Mouse (Mus musculus) spleen, adult 18-20 months (tissue): ENCODE data around the gene Hs3st5.
"Not testable (repeated sequence)": the region's sequence is repeated elsewhere in the genome, so short reads cannot be mapped to it uniquely, and the experiment has no call there.

Experiments used
- DNase-seq, 2 experiments: peaks; one replicate each; pipeline ENCODE4 v3.0.0; 2022; ENCODE audit warnings: mixed read lengths in 2 of 2

The Hs3st5 gene

DNA sequence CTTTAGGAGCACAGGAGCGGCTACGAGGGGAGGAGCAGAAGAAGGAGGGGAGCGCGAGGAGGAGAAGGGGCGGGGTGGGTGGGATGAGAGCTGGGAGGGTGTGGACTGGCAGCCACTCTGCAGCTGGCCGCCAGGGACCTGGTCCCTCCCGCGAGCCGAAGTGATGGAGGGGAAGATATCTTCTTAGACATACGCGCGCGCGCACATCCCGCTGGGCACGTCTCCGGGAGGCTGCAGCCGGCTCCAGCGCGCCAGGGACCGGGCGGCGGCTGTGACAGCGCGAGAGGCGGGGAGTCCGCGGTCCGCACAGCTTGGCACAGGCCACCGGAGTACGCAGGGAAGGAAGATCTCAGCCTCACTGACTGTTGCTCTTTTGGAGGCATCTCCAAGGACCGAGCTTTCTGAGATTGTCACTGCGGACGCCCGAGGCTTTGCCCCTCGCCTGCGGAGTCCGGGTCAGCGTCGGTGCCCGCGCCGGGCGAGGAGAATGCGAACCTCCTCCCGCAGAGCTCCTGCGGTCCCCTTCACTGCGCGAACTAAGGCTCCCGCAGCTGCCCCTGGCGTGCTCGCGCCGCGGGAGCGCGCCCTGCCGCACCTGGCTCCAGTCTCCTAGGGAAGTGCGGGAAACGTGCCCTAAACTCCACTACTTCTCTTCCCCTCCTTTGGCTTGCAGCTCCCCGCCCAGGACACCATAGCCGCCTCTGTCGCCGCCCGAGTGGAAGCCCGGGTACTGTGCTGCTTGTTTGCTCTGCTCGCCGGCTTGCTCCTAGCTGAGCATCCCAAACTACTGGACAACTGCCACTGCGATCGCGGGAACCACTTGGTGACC, at the start of gene Hs3st5:
Hs3st5 (plus strand) TSS at position 88 of the 829 bp plus-strand sequence.
- DNase-seq: no peak

GRCm38 (mm10) chr10:36468664-36469063, 38.0 kb upstream of the Hs3st5 start:
- DNase-seq: no peak

GRCm38 (mm10) chr10:36471135-36471534, 35.5 kb upstream of the Hs3st5 start:
- no peak for DNase-seq

DNA sequence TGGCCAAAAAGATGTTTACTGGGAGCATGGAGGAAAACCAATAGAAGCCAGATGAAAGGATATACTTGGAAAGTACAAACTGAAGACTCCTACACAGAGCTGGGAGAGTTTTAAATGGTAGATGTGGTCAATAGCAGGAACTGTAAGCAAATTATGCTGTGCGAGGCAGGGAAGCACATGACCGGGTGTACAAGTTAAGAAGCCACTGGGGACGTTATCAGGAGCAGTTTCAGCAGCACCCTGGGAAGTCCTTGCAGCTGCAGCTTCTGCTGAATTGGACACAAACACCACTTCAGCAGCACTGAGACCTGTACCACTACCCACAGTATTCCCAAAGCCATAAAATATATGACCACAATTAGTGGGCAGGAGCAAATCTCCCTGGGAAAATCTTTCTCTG, 31.8 kb upstream of the Hs3st5 start:
- no peak for DNase-seq

DNA sequence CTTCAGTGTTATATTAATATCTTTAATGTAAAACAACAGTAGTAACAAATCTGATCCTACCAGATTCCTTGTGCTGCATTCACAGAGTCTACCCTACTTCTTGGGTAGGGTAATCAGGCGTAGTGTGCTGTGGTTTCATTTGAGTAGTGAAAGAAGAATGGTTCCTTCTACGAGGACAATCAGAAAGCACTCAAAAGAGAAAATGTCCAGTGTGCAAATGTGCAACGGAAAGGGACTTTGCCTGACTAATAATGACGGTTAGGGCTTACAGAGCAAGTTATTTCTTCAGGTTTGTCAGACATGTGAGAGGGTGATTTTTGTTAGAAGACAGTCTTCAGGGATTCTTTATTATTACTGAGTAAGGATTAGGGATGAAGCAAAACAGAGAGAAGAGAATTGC, 29.1 kb upstream of the Hs3st5 start:
- DNase-seq: no peak

- no peak for DNase-seq
Observed at GRCm38 (mm10) chr10:36483362-36483761, 23.3 kb upstream of the Hs3st5 start.

DNA sequence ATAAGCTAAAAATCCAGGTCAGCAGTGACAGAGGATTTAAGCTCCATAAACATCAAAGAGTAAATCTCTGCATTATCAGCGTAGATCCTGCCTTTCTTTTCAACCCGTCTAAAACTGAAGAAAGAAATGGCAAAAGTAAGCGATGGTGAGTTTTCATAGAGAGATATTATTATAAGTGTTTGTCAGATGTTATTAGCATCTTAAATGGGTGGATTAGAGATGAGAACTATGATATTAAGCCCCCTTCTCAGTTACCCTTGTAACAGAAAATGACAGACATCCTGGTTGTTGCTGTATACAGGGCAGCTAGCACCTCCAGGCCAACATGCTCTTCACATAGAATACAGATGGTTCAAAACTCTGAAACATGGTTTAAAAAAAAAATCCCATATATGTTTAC, 22.6 kb upstream of the Hs3st5 start:
- no peak for DNase-seq

GRCm38 (mm10) chr10:36484728-36485300, 21.8 kb upstream of the Hs3st5 start:
- no peak for DNase-seq

DNA sequence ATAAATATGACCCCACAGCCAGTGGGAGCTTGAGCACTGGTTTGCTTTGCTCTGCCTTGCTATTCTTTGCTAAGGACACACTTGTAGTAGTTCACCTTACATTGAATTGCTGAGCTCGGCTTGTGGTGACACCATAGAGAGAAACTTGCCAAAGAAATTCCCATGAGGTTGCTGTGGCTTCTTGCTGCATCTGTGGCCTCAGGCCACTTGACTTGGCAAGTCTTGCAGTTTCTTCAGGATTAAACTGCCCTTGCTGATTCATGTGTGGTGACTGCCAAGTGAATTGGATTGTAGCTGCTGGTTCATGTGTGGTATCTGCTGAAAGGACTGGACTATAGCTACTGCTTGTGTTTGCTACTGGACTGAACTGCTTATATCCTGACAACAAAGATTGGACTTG, 13.0 kb upstream of the Hs3st5 start:
- DNase-seq: no peak

- DNase-seq: no peak
Observed at GRCm38 (mm10) chr10:36499713-36500112, 6.9 kb upstream of the Hs3st5 start.

DNA sequence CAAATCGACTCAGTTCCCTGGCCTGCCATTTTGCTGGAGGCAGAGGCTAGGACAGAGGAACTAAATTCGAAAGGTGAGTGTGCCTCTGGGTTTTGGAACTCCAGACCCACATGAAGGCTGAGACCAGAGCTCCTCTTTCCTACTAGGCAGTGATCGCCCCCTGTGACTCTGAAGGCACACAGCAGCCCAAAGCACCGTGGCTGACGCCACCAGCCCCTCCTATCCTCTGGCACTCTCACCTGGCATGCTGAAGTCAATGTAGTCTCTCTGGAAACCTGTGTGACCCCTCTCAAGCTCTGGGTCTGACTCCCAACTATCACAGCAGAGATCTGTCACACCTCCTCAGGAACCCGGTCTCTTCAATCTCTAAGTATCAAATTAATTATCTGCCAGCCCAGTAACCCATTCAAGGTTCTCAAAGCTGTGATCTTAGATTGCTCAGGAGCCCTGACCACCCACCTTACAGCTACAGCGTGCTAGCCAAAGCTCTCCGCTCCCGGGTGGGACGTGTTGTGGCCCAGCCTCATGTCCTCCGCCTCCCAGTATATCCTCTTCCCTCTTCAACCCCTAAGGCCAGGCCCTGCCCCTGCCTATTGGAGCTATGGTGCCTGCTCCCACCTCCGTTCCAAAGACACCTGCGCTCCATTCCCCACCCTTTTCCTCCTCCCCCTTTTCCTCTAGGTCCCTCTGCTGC, 434 bp upstream of the Hs3st5 start:
- no peak for DNase-seq

DNA sequence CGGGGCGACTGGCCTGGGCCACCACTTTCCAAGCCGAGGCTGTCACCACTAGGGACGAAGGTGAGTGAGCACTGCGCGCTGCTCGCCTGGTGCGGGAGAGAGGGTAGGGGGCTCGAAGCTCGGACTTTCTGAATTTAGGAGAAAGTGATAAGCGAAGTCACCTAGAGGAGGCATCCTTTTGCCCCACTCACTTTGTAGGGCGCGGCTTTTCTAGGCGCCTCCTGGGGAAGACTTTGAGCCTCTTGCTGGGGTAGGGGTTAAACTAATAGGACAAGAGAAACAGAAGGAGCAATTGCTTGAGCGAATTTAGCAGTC, 899 bp downstream of the Hs3st5 start:
- no peak for DNase-seq

GRCm38 (mm10) chr10:36507991-36508546, 1.5 kb downstream of the Hs3st5 start:
- no peak for DNase-seq

- DNase-seq: no peak
Observed at GRCm38 (mm10) chr10:36509477-36509876, 2.9 kb downstream of the Hs3st5 start.

DNA sequence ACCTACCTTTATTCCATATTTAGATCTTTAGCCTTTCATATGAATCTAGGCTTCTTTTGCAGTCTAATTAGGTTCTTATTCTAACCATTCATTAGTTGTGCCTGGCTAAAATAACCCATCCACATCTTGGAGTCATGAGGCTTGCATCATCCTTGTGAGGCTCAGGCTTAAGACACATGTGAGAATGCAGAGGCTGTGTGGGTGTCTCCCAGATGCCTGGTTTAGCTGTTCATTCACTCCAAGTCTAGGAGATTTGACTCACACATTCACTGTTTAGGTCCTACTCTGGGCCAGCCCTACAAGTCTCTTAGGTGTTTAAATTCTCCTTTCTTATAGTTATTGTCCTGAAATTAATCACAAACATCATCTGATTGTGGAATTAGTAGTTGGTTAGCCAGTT, 17.3 kb downstream of the Hs3st5 start:
- no peak for DNase-seq

DNA sequence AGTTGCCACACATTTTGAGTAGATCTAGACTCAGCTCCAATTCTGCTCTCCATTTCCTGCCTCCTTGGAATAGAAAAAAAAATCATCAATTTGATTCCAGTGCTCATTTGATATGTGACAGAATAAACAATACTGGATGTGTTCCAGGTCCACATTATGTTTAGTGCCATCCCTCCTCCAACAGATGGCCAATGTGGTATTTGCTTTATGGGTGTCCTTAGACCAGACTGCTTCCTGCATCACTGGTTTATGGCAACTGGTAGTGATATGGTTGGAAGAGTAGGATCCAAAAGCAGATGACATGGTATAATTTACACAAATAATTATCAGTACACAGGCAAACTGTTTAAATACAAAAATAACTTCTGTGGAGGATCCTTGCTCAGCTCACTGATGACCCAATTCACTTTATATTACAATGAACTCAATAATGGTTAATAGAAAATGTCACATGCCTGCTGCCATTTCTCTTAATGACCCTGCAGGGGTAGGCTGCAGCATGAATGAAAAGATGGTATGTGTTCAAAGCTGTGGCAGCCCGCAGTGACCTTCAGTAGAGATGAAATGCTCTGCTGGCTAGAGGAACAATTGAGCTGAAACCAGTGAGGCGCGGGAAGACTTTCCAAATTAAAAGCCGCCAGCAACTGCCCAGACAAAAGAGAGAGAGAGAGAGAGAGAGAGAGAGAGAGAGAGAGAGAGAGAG, 27.2 kb downstream of the Hs3st5 start:
- DNase-seq: no peak

- no peak for DNase-seq
Observed at GRCm38 (mm10) chr10:36546622-36547021, 40.0 kb downstream of the Hs3st5 start.

DNA sequence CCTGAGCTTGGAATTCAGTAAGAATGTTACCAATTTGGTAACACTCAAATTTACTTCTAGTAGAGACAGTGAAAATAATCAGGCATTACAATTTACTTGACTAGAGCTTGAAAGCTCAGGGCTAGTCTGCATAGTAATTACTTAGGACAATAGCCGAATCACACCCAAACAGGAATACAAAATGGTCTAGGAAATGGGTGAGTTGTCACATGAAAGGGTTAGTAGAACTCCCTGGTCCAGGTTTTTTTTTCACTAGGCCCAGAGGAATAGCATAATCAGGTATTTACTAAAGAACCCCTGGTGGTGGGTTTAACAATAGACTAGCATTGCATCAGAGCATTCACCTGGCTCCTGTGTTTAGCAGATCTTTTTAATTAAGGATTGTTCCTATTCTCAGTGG, 41.1 kb downstream of the Hs3st5 start:
- DNase-seq: not testable (repeated sequence)

DNA sequence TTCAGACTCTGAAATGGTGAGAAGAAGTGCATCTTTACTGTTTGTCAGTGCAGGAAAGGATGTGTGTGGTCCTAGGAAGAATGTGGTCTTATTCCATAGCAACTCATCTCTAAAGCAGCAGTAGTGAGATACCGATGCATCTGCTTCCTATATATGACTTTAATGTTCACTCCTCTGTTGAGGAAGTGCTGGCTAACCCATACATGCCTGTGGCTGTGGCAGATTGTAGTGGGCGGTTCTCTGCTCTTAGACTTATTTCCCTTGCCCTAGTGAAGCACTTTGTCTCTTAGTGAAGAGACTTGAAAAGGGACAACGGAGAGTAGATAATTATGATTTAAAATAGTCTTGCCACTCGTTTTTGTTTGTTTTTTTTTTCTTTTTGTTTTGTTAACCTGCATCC, 47.4 kb downstream of the Hs3st5 start:
- no peak for DNase-seq

DNA sequence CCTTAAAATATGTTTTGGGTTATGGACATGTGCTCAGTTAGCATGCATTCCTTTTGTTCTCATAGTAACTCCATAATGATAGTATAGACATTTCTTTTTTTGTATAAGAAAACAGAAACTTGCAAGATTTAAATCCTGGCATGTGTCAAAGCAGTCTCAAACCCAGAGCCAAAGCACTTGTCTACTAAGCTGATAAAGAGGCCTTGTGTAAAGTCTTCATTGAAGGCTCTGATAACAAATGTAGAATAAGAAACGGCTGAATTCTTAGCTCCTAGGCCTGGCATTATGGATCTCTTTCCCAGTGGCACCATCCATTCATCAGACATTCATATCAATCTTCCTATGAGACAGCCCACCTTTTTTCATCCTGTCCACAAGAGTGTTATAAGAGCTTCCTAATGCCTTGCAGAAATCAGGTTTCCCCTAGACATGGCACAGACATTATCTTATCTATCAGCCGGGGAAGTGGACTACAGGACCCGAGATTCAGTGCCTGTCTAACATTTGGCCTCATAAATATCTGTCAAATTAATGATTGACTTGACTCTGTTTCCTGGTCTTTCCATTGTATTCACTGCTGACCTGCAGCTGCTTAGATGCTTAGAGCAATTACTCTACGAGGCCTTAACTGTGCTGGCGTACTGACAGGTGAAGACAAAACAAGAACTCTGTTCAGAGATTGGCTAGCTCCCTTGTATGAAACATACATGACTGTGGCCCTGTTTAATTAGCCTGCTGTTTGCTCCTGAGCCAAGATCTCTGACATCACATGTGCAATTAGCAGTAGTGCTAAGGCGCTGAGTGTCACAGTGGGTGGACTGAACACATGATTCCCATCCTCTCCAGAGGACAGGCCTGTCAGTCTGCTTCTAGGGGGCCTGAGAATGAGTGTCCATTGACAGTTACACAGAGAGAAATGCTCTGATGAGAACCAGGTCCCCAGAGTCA, 48.6 kb downstream of the Hs3st5 start:
- no peak for DNase-seq

DNA sequence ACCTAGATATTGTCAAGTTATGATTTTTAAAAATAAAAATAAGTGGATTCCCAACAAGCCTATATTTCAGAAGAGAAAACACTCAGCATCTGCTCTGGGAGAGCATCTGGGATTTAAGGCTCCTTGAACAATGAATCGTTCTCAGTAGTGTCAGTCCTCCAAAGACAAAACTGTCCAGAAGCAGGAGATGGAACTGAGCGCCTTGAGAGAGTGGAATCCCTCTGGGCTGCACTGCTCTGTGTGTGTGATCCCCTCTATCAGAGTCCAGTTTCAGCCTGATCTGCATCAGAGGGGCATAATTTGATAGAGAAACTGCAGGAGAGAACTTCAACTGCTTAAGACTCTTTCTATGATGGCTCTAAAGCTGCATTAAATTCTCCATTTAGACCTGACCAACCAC, 49.5 kb downstream of the Hs3st5 start:
- no peak for DNase-seq

DNA sequence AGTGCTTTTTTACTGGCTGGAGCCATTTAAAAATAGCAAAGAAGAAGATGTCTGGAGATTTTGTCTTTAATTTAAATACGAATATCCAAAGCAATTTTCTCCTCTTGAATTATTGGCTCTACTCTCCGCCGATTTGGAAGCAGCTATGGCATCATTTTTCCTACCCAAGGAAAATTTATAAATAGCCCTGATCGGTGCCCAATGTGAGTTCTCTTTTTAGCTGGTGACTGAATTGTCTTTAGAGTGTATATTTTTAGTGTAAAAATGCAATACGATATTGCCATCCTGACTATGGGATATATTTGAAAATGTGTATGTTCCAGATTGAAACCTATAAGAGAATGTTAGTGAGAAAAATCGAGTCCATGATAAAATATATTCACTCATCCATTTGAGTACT, 51.1 kb downstream of the Hs3st5 start:
- no peak for DNase-seq
